Mouse (Mus musculus): ENCODE results near the gene Psmd5.

Psmd5 gene

DNA sequence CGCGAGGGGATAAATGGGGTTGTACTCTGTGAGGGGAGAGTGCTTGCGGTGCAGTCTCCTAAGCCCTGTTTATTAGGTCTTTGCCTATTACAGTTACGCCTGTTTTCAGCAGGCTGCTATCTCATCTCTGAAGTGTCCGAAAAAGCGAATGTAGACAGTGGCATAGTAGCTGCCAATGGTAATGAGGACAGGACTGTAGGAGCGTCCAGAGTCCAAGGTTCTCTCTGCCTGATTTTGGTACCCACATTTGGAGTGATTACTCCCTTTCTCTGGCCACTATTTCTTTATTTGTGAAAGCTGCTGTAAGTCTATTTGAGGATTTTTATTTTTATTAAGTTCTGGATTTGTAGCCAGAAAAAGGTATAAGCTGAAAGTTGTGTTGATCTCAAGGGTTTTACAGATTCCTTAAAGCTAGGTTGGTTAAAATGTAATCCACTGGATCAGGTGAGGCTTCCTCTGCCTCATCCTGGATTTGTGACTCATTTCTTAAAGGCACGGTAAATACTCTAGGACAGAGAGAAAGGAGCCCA is at the start of gene Psmd5:
Gene Psmd5, minus strand, starts transcription at position 153 of the 530 bp plus-strand sequence.
- DNase-seq (ENCODE audit: low read depth): no peak

- DNase-seq (ENCODE audit: low read depth): no peak
Observed at GRCm38 (mm10) chr2:34922729-34923128, 48.0 kb upstream of the Psmd5 start.

GRCm38 (mm10) chr2:34920144-34920543 is 45.4 kb upstream of the Psmd5 start:
- DNase-seq (ENCODE audit: low read depth): no peak

- DNase-seq (ENCODE audit: low read depth): no peak
Observed at GRCm38 (mm10) chr2:34915103-34915502, 40.3 kb upstream of the Psmd5 start.

- DNase-seq (ENCODE audit: low read depth): no peak
Observed at GRCm38 (mm10) chr2:34914823-34915082, 40.0 kb upstream of the Psmd5 start.

GRCm38 (mm10) chr2:34914069-34914822 is 39.5 kb upstream of the Psmd5 start:
- DNase-seq (ENCODE audit: low read depth): peak; percentile 68

DNA sequence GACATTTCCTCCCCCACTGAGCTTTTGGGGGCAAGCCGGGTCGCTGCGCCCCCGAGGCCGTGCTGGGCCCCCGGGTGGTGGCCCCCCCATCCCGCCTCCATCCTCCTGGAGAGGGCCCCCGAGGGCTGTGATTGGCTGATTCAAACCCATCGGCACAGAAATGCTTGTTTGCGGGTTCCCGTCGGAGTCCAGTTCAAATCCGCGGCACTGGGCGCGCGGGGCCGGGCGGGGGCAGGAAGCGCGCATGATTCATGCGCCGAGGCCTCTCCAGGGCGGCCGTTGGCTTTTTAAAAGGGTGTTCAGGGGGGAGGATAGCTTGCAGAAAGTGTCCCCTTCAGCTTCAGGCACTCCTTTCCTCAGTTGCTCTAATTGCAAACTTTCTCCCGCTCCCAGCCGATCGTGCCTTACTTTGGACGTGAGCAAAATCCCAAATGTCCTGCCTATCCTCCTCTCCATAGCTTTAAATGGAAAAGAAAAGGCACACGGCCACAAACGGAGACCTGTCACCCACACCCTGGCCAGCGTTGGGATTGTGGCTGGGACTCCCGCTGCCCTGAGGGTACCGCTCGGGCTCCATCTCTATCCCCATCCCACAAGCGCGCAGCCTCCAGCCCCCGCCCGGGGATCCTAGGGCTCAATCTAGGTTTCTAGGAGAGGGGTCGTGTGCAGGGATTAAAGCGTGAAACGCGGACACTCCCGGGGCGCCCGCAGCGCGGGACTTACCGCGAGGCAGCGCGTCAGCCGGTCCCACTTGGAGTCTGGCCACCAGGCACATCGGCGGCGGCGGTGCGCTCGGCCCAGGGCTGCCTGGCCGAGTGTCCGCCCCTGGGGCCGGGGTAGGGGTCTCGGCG is 38.7 kb upstream of the Psmd5 start, which contains the start of gene Phf19:
Gene Phf19, minus strand, starts transcription at position 809 of the 851 bp plus-strand sequence.
- no peak for DNase-seq (ENCODE audit: low read depth)

DNA sequence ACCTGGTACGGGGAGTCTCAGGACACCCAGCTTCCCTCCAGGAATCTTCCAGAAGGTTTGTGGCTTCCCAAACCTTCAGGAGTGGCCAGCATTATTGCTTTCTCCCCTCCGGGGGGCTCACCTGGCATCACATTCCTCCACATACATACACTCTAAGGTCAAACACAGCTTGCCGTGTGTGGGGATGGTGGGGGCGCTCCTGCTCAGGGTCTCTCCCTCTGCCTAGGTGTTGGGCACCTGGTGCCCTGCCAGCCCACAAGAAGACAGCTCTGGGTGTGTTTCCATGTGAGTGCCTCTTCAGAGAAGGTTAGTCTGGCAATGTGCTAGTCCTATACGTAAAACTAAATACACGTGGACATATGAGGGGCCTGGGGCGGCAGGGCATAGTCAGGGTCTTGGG is 37.8 kb upstream of the Psmd5 start:
- no peak for DNase-seq (ENCODE audit: low read depth)

DNA sequence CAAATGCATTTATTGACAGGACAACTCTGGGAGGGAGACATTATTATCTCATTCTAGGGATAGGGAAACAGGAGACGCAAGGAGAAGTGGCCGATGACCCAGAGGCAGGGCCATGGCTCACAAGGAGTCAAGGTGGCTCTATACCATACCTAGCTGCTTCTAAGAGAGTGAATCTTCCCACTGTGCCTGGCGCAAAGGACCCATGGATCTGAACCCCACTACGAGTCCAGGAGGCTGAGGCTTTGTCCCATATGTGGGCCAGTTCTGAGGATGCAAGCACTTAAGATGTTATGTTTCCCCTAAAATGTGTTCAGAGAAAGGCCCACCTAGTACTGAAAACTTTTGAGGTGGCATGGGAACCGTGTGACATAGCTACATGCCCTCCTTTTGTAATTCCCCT is 37.1 kb upstream of the Psmd5 start:
- DNase-seq (ENCODE audit: low read depth): no peak

DNA sequence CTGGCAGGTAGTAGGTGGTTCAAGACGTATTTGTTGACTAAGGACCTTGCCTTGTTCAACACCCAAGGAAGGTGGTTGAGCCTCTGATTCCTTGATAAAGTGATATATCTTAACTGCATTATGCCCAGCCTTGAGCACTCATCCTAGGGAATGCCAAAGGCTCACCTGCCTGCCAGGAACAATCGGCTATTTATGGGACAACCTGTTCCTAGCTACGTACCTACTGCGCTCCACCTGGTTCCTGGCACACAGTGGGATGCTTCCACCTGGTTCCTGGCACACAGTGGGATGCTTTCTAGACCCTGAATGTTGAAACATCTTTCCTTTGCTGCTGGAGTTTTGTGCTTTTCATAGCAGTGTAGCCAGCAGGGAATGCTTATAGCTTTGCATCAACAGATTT is 35.0 kb upstream of the Psmd5 start:
- no peak for DNase-seq (ENCODE audit: low read depth)

DNA sequence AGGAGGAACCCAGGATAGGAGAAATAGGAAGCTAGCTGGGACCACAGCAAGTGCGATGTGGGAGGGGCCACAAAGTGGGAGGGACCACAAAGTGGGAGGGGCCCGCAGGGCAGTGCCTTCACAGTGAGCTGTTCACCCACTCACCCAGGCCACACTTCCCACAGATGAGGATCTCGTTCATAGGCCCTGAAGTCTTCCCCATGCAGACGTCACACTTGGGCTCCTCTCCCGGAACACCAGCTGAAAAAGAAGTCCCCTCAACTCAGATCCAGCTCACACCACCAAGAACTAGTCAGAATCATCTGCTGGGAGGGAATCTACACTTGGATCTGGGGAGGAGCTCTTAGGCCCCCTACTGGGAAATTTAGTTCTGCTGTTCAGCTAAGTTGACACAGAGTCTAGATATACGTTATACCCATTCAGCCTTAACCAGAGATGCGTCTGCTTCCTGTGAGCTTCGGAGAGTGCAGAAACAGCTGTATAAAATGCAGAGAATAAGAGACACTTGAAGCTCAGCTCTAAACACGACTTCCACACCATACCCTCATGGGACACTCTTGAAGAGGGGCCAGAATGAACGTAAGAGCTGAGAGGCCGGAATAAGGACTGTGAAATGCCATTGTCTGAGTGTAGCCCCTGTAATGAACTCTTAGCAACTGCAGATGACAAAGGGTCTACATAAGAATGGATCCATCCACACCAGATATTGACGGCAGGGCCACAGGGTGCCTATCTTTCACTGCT is 32.3 kb upstream of the Psmd5 start:
- peak; percentile 59 for DNase-seq (ENCODE audit: low read depth)

GRCm38 (mm10) chr2:34906426-34906825 is 31.7 kb upstream of the Psmd5 start:
- DNase-seq (ENCODE audit: low read depth): no peak

GRCm38 (mm10) chr2:34904849-34905542 is 30.2 kb upstream of the Psmd5 start:
- peak; percentile 100 for DNase-seq (ENCODE audit: low read depth)

DNA sequence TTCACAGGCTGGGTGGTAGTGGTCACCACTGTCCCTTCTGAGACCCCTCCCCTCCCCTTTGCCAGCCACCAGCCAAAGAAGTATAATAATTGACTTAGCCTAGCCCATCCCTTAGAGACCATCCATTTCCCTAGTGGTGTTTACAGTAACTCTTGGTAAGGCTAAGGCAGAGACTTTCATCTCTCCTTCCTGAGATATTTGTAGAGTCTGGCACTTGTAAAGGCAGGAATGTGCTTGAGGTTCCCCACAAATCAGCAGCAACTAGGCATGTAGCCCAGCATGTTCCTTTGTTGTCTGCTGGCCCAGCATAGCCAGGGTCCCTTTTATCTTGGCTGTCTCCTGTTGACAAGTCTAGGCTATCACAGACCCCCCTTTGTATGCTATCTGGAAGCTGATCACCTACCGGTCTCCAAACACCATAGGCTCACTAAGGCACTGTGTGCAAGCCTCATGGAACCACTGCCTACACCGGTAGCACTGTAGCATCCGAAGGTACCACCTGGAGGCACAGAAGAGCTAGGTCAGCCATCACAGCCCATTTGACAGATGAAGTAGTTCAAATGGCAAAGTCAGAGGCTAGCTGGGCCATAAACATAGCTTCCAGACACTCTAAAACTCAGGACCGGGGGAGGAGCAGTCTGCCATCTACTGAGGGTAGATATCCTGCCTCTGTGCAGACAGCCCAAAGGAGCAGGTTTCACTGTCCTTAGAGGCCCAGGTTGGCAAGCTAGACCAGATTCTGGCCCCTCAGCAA is 29.1 kb upstream of the Psmd5 start:
- DNase-seq (ENCODE audit: low read depth): no peak

- no peak for DNase-seq (ENCODE audit: low read depth)
Observed at GRCm38 (mm10) chr2:34903191-34903590, 28.4 kb upstream of the Psmd5 start.

DNA sequence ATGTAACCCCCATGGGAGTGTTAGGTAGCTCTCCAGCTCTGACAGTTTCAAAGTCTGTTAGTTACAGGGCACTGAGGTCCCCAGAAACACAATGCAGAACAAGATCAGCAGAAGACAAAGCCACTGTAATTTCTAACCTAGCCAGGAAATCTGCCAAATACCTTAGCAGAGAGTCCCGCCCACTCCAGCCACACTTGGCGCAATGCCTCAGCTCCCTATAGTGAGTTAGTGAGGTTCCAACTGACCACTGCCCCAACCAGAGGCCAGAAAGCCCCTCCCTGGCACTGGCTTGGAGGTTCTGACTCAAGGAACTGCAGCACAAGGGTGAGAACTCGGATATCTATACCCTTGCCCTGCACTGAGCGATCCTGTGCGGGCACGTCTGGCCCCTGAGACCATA is 28.0 kb upstream of the Psmd5 start:
- no peak for DNase-seq (ENCODE audit: low read depth)

DNA sequence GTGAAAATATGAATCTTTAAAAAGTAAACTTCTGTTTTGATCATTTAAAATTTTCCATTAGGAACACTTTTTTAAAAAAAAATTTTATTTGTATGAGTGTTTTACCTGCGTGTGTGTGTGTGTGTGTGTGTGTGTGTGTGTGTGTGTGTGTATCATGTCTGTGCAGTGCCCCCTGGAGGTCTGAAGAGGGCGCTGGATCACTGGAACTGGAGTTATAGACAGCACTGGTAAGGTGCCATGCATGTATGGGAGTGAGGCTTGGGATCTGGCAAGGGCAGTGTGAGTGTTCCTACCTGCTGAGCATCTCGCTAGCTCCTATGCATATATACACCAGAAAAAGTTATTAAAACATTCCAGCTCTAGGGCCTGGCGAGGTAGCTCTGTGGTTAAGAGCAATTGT is 27.0 kb upstream of the Psmd5 start:
- no peak for DNase-seq (ENCODE audit: low read depth)

DNA sequence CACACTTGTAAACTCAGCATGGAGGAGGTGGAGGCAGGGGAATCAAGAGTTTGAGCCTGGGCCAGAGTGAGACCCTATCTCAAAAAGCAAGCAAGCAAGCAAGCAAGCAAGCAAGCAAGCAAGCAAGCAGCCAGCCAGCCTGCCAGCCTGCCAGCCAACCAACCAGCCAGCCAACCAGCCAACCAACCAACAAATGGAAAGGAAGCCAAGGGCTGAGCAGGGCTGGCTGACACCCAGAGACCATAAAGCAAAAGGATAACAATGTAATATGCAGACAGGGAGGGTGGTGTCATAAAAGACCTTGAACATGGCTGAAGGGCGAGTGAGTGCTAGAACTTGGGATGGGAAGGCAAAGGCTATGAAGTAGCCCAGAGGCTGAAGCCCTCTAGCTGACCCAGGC is 25.6 kb upstream of the Psmd5 start:
- no peak for DNase-seq (ENCODE audit: low read depth)

DNA sequence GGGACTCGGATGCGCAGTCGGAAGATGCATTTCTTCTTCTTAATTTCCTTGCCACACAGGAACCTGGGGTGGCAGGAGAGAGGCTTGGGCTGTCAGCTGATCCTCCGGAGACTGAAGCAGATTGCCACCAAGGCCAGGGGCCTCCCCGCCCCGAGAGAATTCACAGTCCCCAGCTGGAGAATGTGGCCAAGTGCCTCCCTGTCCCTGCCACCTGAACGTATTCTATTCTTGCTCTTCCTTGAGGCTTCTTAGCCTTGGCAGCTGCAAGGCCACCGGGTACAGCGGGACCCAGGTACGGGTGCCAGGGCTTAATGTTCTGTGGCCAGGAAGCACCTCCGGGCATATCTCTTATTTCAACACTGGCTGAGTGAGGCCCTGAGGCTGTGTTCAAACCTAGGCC is 24.9 kb upstream of the Psmd5 start:
- no peak for DNase-seq (ENCODE audit: low read depth)

DNA sequence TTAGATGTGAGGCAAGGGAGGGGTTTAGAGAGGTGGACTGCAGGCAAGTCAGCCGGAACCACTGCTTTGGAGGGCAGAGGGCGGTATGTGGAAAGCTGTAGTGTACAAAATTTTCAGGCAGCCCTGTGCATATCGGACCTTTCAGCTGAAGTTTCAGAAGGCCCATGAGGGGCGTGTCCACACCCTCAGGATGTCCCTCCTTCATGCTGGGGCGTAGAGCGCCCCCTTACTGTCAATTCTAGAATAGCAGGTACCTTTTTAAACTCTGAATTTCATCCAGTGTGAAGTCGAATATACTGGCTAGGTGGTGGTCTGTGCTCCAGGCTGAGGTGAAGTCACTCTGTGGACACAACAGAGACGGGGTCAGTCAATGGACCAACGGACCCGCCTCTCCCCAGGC is 23.1 kb upstream of the Psmd5 start:
- peak; percentile 80 for DNase-seq (ENCODE audit: low read depth)

DNA sequence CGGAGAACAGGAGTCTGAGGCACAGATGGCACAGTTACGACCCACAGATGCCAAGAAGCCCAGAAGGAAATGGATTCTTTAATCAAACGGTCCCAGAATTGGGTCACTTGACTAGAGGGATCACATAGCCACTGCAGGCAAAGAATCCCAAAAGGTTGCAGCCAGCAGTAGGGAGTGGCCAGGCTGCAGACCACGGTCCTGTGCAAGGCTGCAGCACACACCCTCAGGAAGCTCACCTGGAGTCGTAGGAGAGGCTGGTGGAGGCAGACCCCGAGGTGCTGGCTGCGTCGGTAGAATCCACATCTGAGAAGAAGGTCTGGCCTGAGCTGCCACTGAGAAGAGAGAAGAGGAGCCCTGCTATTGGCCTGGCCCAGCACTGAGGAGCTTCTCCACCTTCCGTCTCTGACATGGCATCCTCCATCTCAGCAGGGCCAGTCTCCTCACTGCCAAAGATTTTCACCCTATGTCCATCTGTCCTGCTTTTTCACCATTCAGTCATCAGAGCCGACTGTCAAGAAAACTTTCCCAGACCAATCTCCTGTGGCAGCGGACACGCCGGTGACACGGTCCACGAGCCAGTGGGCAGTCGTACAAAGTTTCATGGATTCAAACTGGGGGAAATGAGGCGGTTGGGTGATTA is 22.2 kb upstream of the Psmd5 start:
- DNase-seq (ENCODE audit: low read depth): no peak

Data from c-Kit-positive CD71-positive TER-119-negative erythroid progenitor cells, embryonic 14.5 days (primary cell).